Mouse (Mus musculus) thymus, adult 2 months (tissue): Measurements from ENCODE around the gene Prmt1. TPM values are rescaled to one million over a fixed set of nuclear protein-coding genes. Genes with fewer than 3 reads are reported as not detected.

Source experiments
- DNase-seq: peaks from one replicate; pipeline ENCODE4 v3.0.0; 2021
- H3K27ac ChIP-seq: fragments of 200-500 bp; 2 replicates; pipeline ENCODE4 v1.5.1; 2012; ENCODE audit warnings: low read length, control low read depth; ENCODE audit not compliant: control insufficient read depth, insufficient read depth
- H3K27me3 ChIP-seq: fragments of 200-500 bp; 2 replicates; pipeline ENCODE4 v1.6.1; 2012; ENCODE audit warnings: mild to moderate bottlenecking, low read length, moderate library complexity, mixed read lengths; ENCODE audit not compliant: control insufficient read depth, insufficient read depth
- H3K36me3 ChIP-seq: fragments of 200-500 bp; 2 replicates; pipeline ENCODE4 v1.6.1; 2012; ENCODE audit warnings: mild to moderate bottlenecking, low read length, moderate library complexity; ENCODE audit not compliant: control insufficient read depth, insufficient read depth
- H3K4me1 ChIP-seq: fragments of 200-500 bp; replicated peaks from 2 replicates; pipeline ENCODE4 v1.6.1; 2012; ENCODE audit warnings: low read length; ENCODE audit not compliant: control insufficient read depth, insufficient read depth
- H3K4me3 ChIP-seq: fragments of 200-500 bp; 2 replicates; pipeline ENCODE4 v1.5.1; 2012; ENCODE audit warnings: mild to moderate bottlenecking, low read length, control low read depth, moderate library complexity; ENCODE audit not compliant: control insufficient read depth, insufficient read depth
- CTCF ChIP-seq: fragments of 200-500 bp; IDR thresholded peaks from 2 replicates; pipeline ENCODE4 v1.5.1; 2012; ENCODE audit warnings: mild to moderate bottlenecking, control low read depth, low read length, moderate library complexity, borderline replicate concordance; ENCODE audit not compliant: control insufficient read depth, poor library complexity, insufficient read depth; ENCODE audit errors: extremely low read depth
- POLR2A ChIP-seq: fragments of 200-500 bp; IDR thresholded peaks from 2 replicates; pipeline ENCODE4 v1.6.1; 2012; ENCODE audit warnings: mild to moderate bottlenecking, low read length, control low read depth, moderate library complexity; ENCODE audit not compliant: control insufficient read depth, poor library complexity, insufficient read depth; ENCODE audit errors: extremely low read depth
- WGBS: fragments of 180-500 bp; shearing (Covaris S2); methylation state at CpG from one replicate; pipeline ENCODE4 v1.1.7; 2018; 5-methylcytosine and 5-hydroxymethylcytosine counted together
- polyA plus RNA-seq: library from polyadenylated mRNA; depleted of rRNA; stranded (reverse); fragments of >200 nt; gene quantifications from 2 replicates; pipeline ENCODE4 v1.2.3, GENCODE M21; 2012

Gene Prmt1
- polyA plus RNA-seq, 1 experiment = 242 TPM

DNA sequence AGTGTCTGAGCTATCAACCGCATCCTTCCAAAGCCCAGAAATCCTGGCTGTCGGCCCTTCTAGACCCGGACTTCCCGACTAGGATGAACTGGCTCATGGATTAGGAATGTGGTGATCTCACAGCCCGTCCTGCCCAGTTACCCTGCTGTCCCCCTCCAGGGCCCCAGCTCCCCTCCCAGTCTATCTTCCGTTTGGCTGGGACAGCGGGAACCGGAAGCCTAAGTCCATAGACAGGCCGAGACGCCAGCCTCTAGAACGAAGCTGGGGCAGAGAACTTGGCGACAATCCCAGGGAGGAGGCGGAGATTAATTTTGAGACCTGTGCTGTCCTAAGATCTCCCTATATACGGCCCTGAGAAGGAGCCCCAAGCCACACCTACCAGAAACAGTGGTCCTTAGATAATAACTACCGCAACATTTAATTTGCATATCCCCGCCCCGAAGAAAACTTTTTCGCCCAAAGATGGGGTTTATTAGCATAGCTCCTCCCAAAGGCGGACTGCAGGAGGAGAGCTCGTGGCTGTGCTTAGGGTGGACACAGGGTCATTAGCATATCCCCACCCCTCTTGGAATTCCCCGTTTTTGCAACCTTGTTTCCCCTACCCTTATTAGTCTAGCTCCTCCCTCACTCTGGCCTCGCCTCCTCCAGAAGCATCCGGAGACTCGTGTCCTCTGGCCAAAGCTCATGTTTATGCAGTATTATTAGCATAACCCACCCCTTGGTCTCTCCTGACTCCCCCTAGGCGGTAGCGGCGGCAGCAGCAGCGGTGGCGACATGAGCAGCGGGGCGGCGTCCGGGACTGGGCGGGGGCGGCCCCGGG is 31.1 kb upstream of the Prmt1 start, which contains the start of gene Rras:
Gene Rras (plus strand): TSS at position 720 of the 820 bp plus-strand sequence.
- DNase-seq = peak; percentile 81
- Histone ChIP-seq H3K4me3 (peak within 1 kb of the TSS; percentile 63), H3K27me3 (no peaks in the 10 kb centered on the region), H3K4me1 (peaks cover 3% of the 10 kb centered on the region), H3K36me3 (peaks cover 1% of the 10 kb centered on the region; the same call in 1 of the 2 replicates), H3K27ac (peak within 1 kb of the TSS; percentile 64; the same call in 1 of the 2 replicates)
- under 1% methylated on average over 36 of the region's 36 CpGs for WGBS
- TF ChIP-seq CTCF = no peak
- TF ChIP-seq POLR2A = no peak

DNA sequence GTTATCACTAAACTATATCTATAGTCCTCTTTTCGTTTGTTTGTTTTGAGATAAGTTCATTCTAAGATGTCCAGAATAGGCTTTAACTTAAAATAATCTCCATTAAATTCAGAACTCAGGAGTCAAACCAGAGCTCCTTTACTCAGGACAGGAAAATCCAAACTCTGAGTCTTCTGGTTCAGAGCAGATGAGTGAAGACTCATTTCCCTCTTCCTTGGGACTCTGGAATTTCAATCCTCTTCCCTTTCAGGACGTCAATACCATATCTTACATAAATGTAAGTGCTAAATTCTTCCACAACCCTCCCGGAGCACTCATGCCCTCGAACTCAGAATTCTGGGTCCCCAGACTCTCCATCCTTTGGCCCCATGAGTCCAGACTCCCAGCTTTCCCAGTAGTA is 30.4 kb upstream of the Prmt1 start:
- Histone ChIP-seq H3K4me3 (peak overlapping the region; percentile 63), H3K27me3 (no peaks in the 10 kb centered on the region), H3K27ac (peak overlapping the region; percentile 64; the same call in 1 of the 2 replicates), H3K36me3 (peaks cover 8% of the 10 kb centered on the region; the same call in 1 of the 2 replicates), H3K4me1 (peaks cover 3% of the 10 kb centered on the region)
- no peak for TF ChIP-seq CTCF
- no peak for TF ChIP-seq POLR2A
- WGBS = 0% methylated on average over 4 of the region's 4 CpGs
- no peak for DNase-seq

DNA sequence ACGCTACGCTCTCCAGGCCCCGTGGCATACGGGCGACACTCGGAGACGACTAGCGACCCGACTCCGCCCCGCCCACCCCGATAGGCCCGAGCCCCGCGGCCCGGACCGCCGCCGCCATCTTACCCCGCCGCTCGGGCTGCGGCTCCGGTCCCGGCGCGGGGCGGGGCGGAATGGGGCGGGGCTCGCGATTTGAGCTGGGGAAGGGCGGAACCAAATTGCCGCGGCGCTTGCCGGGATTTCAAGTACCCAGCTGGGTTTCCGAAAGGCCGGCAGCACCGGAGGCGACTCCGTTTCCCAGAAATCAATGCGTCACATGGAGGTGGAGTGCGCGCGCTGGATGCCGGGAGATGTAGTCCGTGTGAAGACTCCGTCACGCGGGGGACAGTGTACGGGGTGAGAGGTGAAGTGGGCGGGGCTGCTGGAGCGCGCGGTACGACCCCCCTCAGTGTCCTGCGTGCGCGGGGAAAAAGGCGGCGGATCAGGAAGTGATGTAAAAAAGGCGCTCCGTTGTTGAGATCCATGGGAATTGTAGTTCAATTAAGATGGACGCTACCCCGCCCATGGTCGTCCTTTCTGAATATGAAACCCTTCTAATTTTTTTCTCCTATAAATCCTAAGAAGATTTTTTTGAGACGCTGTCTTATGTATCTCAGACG is 29.7 kb upstream of the Prmt1 start, which contains the start of gene Scaf1:
Gene Scaf1 (minus strand): TSS at position 407 of the 656 bp plus-strand sequence.
- H3K4me1 ChIP-seq = peaks cover 3% of the 10 kb centered on the region
- peak within 1 kb of the TSS; percentile 64; the same call in 1 of the 2 replicates for H3K27ac ChIP-seq
- peak; percentile 34; the same call in 1 of the 2 replicates for TF ChIP-seq CTCF
- no peak for TF ChIP-seq POLR2A
- WGBS = 1% methylated on average over 69 of the region's 69 CpGs
- peaks cover 13% of the 10 kb centered on the region; the same call in 1 of the 2 replicates for H3K36me3 ChIP-seq
- DNase-seq = peak; percentile 99
- H3K27me3 ChIP-seq = no peaks in the 10 kb centered on the region
- H3K4me3 ChIP-seq = peak within 1 kb of the TSS; percentile 86

DNA sequence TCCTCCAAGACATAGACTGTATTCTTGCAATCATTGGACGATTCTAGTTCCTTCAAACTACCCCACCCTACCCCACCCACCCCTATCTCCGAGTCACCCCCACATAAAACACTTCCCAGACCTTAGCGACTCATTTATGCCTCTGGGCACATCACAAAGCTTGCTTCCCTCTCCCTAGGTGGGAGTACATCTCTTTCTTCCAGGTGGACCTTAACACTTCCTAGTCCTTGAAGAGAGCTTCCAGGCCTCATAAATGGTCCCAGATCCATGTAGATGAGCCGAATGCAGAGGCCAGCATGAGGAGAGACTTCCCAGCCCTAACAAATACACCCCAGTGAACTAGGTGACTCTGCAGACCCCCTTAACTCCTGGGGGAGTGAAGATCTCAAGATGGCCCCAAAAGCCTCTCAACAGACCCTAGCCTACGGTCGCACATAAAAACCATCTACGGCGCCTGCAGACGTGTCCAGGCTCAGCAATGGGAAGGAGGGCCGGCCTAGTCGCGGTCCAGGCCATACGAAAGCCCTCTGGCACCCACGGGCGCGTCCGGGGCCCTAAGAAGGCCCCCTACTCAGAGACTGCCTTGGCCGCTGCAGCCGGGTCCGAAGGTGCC is 29.1 kb upstream of the Prmt1 start:
- Histone ChIP-seq H3K27ac (peak overlapping the region; percentile 2; the same call in 1 of the 2 replicates), H3K36me3 (peaks cover 13% of the 10 kb centered on the region; the same call in 1 of the 2 replicates), H3K4me3 (peak overlapping the region; percentile 86), H3K27me3 (no peaks in the 10 kb centered on the region), H3K4me1 (peaks cover 3% of the 10 kb centered on the region)
- no peak for DNase-seq
- TF ChIP-seq CTCF (no peak), POLR2A (no peak)
- under 1% methylated on average over 20 of the region's 20 CpGs for WGBS

DNA sequence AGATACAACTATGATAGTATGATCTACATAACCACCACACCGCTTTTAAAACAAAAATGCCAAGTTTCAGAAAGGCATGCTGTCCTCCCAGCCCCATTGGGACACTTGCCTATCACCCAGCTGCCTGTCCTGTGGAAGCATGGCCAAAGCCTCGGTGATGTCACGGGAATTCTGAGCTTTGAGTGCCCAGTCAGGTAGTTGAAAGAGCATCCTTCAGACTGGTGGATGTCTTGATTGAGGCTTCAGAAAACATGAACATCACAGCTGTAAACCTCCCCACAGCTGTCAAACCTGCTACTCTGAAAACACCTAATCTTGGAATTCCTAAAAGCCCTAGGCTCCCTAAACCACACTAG is 27.7 kb upstream of the Prmt1 start:
- no peak overlapping the region for H3K4me3 ChIP-seq
- no peaks in the 10 kb centered on the region for H3K27me3 ChIP-seq
- H3K36me3 ChIP-seq = peaks cover 20% of the 10 kb centered on the region
- peaks cover 1% of the 10 kb centered on the region for H3K4me1 ChIP-seq
- 95% methylated on average over 3 of the region's 3 CpGs for WGBS
- TF ChIP-seq CTCF = no peak
- no peak for TF ChIP-seq POLR2A
- no peak overlapping the region for H3K27ac ChIP-seq
- no peak for DNase-seq

DNA sequence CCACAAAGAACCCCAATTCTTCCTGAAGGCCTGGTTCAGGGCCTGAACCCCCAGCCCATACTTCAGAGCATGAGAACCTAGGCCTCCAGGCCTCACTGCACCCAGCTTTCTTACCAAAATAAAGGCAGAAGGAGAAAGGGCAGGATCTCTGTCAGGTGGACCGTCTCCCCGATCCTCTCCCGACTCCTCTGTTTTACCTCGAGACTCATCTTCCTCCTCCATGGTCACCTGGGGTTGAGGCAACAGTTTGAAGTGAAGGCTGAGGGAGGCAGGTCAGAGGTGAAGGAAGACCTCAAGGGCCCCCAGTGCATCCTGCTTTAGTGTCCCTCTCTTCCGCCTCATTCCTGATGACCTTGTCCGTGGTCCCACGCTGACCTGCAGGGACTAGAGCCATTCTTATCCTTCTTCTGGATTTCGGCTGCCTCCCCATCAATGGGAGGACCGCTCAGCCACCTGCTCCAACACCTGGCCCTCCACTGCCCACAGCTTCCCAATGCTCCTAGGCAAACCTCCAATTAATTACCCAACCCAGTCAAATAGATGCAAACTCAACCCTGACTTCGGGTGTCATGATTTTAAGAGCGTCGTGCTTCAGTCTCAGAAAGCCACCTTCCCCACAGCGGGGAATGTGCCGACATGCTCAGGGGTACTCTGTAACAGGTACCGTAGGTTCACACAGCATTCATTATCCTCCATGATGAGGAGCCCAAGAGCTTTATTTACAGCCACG is 27.2 kb upstream of the Prmt1 start:
- no peak overlapping the region for H3K4me3 ChIP-seq
- H3K27me3 ChIP-seq = no peaks in the 10 kb centered on the region
- WGBS = 97% methylated on average over 16 of the region's 16 CpGs
- no peak for DNase-seq
- H3K27ac ChIP-seq = no peak overlapping the region
- no peaks in the 10 kb centered on the region; the same call in none of the 2 replicates for H3K4me1 ChIP-seq
- peaks cover 20% of the 10 kb centered on the region for H3K36me3 ChIP-seq
- TF ChIP-seq POLR2A = no peak
